Mouse (Mus musculus): ENCODE data around the gene Slc38a2.

Gene Slc38a2

DNA sequence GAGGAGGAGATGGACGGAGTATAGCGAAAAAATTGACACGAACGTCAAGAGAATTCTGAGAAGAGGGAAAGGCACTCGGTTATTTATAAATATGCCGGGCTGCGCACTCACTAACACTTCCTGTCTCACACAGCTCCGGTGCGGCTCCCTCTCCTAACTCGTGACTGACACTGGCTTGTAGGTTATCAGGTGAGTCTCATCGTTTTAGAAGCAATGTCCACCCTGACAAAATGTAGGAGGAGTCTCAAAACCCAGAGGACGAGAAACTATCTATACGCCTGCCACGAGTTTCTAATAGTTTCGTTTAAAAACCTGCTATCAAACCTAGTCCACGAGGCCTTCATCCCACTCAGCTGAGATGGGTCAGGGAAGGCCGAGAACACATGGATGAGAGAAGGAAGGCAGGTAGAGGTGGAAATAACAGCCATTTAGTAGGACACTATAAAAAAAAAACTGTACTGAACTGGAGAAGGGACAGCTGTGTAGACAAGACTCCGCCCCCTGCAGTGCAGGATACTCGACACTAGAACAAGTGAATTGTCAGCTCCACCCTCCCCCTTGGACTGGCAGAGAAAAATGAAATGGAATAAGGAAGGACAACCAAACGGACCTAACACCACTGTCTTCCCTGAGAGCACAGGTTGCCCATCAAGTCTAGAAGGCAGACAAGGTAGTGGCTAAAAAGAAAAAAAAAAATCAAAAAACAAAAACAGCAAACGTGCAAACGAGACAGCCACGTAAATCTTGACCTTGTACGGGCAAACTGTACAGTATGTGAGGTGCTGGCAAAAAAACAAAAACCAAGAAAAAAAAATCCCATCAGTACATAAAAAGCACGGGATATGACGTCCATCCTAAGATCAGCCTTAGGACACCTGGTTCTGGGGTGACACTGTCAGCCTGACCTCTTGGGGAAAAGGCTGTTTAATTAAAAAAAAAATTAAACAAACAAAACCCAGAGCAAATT lies 3.8 kb downstream of the Slc38a2 start:
- DNase-seq (ENCODE audit: low spot score), result no peak

DNA sequence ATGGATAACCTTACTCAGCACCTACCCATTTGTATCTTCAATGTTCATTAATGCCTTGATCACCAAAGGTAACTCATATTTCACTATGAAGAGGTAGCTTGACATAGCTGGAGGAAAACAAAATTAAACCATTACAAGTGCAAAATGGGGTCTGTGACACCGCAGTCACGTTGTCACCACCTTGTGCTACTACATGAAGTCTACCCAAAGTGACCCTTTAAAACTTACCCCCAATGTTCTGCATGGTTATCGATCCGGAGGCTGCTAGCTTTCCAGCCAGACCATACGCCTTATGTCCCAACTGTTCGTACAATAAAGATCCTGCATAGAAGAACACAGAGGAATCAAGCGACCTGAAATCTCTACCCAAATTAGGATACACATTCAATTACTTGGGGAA lies 4.5 kb downstream of the Slc38a2 start:
- DNase-seq (ENCODE audit: low spot score), result no peak

DNA sequence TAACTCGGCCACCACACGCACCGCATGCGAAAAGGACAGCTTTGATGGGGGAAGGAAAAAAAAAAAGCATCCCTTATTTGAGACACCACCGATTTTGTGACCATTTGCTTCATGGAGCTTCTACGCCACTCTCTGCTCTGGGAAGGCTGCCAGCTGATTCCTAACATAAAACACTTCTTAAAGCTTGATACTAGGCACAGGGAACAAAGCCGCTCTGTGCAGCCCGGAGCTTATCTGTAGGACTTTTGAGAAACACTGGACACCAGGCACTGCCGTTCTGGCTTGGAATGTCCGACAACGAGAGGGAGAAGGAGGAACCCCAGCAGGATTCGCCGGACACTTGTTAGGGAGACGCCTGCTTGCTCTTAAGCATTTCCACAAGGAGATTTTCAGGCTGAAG lies 5.8 kb downstream of the Slc38a2 start:
- DNase-seq (ENCODE audit: low spot score), result no peak

DNA sequence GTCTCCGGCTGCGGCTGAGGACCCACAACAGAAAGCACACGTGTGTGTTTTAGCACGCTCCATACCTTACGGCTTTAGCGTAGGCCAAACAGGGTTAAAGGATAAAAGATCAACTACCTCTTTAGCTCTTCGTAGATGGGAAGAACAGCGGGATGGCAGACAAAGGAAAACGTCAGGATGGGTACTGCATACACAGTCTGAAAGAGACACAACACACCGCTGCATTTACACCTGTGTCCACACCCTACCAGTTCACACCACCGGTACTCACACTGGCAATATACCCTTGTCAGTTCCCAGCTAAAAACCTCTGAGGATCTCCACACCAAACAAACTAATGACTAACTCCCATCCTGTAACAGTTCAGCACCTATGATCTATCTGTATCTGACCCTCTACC lies 7.1 kb downstream of the Slc38a2 start:
- DNase-seq (ENCODE audit: low spot score), result no peak

DNA sequence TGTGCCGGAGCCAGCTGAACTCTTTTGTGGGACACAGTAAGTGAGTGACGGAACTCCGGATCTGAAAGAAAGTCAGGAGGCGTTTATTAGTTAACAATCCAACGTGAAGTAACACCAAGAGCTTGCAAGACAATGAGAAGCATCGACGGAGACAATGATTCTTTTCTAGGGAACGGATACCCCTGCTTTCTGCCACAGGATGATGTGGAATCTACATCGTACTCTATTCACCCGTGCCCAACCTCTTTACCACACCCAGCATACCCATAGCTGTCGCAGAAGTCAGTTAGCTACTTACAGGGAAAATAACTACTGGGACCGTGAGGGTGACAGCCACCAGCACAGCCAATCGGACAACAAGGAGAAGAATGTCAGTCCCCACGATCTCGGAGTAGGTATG lies 8.1 kb downstream of the Slc38a2 start:
- no peak for DNase-seq (ENCODE audit: low spot score)

DNA sequence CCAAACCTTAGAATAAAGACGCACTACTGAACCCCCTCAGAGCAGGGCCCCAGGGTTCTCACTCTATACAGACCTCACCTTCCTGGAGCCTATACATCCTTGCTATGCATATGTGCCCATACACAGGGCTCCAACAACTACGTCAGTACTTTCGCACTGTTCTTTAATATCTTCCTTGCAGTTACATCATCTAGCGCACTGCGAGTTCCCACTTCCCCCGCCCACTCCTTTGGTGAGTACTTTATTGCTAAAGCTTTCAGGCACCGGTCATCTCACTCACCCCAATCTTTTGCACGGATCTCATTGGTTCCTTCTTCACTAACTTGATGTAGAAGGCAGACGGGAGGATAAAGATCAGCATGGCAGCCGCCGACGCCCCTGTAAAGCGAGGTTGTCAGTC lies 8.7 kb downstream of the Slc38a2 start:
- DNase-seq (ENCODE audit: low spot score), result no peak

DNA sequence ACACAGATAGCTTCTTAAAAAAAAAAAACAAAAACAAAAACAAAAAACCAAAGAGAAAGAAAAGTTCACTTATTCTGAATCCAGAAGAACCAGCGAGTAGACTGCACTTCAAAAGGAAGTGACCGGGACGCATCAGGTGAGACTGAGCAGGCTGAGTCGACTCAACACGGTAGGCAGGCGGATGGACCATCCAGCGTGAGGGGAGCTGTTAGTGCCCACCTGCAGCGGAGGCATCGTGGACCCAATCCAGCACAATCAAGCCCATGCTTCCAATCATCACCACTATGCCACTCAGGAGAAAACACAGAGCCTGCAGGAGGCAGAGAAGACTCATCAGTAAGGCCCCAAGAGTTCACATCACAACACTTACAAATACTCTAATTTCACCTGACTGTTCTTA lies 9.6 kb downstream of the Slc38a2 start:
- no peak for DNase-seq (ENCODE audit: low spot score)

DNA sequence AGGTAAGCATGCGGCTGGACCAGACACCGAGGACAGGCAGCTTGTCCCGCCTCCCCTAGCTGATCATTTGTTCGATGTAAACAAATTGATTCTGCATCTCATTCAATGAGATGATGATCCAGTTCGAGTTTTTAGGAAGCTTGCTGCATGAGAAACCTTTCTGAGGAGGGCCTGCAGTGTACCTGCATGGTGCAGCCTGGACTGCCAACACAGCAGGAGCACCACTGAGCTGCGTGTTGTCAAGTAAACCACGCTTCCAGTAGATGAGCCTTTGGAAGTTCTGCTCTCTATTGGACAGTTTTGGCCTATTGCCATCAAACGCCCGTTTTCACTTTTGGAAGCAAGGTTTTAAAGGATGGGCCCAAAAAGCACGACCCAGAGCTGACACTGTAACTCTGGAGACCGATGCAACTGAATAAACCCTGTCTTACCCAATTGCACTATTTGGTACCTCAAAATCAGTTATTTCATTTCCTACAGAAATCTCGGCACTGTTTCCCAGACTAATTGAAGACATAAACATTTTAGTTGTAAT lies 10.7 kb downstream of the Slc38a2 start:
- no peak for DNase-seq (ENCODE audit: low spot score)

DNA sequence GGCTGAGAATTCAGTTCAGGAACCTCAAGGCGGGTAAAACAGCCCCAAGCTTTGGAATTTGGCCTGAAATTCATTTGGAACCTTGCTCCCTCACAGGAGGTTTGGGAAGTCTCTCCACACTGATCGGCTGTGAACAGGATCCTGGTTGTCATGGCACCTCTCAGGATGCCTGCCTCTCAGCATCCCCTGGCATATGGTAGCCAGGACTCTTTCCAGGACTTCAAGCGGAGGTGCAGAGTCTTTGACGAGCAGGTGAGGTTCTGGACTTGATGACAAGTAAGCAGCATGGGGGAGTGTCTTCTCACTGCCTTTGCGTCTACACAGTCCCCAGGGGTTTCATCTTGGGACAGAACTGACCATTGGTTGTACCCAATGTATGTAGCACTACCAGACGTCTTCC lies 11.5 kb downstream of the Slc38a2 start:
- no peak for DNase-seq (ENCODE audit: low spot score)

DNA sequence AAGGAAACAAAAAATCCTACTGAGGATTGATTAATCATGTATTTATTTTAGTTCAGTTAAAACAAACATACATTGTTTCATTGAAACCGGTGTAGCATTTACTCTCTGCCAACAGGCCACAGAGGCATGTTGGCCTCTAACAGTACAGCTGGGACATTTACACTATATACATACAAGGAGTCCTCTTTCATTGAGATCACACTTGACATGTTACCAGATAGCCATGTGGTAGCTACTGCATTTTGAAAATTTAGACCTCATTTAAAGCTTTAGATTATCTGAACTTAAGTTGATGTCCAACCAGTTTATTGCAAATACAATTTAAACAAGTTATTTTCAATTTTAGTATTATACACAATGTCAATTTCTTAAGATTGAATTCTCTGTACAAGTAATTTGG lies 12.2 kb downstream of the Slc38a2 start:
- DNase-seq (ENCODE audit: low spot score), result no peak

DNA sequence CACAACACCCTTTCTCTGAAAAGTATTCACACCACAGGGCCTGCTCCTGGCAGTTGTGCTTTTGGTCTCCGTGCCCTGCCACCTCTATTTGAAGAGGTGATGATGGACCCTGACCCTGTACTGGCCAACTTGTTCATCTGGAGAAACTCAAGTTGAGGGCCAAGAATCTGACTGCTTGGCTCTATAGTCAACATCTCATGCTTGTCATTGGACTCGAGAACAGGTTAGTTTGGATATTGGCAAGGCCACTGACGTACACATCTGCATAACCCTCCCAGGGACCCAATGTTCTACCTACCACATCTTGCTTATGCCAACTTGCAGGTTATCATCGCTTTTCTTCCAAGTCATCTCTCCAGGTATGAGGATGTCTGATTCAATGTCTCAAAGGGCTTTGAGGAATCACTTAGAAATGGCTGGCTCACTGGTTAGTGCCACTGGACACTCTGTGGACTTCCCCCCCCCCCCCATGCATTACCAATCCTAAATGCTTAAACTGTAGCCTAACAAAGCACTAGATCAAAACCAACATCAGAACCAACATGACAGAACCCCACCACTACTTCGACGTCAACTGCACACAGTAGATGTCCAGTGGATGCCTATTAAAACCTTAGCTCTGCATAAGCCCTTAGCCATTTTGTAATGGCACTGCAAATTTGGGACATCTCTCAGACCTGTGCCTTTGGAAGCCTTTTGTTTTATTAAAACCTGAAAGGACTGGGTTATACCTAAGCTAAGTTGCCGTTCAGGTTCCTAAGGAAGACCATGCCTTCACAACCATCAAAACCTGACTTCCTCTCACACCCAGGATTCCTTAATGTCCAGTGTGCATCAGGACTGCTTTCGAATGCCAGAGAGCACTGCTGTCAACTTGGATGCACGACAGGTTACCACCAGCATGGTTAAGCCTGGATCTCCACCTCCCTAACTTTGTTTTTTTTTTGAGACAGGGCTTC lies 13.1 kb downstream of the Slc38a2 start:
- no peak for DNase-seq (ENCODE audit: low spot score)

DNA sequence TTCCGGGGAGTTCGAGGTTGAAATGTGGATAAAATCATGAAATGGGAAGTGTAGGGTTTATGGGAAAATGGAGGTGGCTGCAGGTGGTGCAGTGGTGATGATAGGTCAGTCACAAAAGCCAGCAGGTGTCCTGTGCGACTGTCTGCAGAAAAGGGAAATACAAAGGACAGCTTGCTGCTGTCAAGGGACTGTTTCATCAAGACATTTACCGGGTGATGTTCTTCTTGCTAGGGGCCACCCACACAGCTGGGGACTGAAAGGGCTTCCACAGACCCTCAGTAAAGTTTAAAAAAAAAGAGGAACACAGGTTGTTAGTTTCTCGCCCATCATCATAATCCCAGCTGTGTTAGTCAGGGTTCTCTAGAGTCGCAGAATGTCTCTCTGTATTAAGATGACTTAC lies 14.3 kb downstream of the Slc38a2 start:
- DNase-seq (ENCODE audit: low spot score), result no peak

DNA sequence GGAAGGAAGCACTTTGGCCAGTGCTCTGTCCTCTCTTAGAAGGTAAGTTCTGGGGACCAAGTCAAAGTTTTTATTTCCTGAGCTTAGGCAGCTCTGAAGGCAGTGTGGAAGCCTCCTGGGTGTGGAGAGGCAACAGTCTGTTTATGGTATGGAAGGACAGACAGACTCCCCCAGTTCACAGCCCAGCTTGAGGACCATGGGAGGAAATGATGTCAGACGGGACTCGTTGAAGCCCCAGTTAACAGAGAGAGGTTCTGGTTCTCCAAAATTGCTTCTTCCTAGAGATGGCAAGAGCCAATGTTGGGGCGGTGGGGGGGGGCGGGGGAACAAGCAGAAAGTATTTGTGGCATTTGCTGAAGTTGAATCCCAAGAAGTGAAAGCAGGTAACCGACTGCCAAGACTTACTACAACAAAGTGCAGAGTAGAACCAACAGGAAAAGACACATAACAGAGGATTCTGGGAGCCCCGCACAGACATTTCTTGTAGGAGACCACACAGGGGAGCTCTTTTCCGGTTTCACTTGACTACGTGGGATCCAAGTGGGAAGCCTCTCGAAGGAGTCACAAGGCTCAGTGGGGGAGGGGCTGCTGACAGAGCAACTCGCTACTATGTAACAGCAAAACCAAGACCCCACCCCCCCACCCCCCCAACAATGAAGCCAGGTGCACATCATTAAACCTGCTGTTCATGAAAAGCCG lies 15.2 kb downstream of the Slc38a2 start:
- DNase-seq (ENCODE audit: low spot score), result no peak

DNA sequence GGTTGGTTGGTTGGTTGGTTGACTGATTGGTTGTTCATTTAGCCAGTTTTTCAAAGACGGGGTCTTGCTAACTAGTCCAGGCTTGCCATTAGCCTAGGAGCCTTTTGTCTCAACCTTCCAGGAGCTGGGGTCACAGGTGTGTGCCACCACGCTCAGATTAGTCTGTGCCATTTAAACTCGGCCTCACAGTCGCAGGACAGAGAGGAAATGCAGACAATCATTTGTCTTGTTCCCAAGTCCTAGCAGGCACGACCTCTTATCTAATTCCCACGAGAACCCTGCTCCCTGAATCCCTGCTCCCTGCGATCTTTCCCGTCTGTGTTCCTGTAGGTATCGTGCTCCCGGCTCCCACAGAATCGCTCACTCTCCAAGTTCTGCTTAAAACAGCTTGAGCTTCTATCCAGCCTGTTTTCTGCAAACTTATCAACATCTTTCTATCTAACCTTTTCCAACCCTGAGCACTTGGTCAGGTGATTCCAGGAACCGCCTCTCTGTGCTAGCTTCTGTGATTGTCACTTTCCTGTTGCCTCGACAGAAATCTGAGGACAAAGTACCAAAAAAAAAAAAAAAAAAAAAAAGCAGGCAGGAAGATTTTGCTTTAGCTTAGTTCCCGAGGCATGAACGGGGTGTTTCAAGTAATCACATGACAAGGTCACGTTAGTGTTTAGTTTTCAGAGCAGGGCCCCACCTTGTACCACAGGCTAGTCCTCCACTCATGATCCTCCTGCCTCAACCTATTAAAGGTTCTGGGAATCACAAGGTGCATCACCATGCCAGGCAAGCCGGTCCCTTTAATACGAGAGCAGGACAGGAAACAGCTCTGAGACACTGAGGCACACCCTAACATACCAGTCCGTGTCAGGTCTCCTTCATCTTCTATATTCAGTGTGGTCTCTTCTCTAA lies 20.4 kb downstream of the Slc38a2 start:
- no peak for DNase-seq (ENCODE audit: low spot score)

DNA sequence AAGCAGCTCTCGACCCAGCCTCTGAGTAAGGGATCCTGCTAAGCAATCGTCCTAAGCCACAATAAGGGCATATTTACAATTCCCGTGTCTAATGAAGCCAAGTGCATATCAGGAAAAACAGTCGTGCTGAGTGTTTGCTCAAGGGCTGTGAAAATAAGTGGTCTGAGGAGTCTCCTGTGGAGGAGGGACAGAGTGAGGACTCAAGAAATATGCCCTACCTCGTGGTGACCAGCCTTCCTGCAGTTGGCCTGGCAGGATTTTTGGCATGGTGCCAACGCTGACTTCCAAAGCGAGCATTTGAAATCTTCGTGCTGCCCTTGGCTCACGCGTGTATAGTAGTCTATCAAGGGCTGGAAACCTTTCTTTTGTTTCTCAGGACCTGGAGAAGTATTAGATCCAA lies 23.0 kb downstream of the Slc38a2 start:
- no peak for DNase-seq (ENCODE audit: low spot score)

DNA sequence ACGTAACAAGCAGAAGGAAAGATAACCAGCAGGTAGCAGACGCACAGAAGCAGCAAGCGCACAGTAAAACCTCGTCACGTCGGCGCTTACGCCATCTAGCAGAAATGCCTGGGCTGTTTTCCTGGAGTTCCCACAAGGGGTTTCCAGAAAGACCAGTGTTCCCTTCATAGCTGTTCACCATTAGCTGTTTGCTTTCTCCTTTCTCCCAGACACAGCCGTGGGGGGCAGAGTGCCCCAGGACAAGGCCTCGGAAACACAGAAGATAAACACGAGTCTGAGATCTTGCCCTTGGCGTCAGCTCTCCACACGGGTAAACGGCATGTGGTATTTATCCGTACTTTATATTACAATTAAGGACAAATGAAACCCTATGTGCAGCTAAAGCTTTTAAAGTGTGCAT lies 23.8 kb downstream of the Slc38a2 start:
- no peak for DNase-seq (ENCODE audit: low spot score)

DNA sequence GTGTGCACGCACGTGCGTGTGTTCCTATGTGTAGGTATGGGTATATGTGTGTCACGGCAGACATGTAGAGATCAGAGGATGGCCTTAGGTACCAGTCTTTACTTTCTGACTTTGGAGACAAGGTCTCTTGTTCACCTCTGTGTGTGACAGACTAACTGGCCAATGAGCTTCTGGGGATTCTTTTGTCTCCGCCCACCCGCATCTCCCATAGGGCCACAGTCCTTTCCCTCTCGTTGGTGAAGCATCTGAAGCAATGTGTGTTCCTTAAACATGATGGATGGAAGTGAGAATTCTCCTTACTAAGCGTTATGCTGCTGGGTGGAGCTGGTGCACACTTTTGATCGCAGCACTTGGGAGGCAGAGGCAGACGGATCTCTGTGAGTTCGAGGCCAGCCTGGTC lies 24.5 kb downstream of the Slc38a2 start:
- DNase-seq (ENCODE audit: low spot score), result no peak

DNA sequence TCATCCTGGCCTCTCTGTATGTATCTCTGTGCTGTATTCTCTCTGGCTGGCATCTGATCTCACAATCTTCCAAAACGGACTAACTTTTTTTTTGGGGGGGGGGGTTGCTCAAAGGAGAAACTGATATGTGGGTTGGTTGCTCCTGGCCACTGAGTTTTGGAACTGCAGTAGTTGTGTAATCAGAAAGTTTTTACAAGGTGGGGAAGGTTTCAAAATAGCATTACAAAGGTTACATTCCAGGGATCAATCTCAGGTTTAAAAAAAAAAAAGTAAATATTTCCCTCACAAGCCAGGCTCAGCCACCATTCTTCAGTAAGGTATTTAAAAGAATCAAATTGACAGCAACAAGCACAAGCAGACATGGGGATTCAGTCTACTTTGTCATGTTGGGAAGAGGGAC lies 25.4 kb downstream of the Slc38a2 start:
- DNase-seq (ENCODE audit: low spot score), result no peak

DNA sequence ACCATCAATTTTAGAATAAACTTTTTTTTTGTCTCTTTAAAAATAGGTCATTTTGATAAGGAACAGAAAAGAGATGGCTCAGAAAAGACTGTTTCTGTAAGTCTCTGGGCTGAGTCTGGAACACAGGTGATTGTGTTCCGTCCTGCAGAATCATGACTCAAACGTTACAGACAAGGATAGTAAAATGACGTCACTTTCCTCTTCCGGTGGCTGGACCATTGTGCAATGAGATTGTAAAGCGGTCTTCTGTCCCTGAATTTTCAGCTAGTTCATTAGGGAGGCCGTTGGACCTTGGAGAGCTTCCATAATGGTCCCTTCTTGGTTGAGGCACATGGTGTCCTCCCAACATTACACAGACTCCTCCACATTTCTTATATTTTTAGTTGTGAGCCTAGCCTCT lies 29.8 kb downstream of the Slc38a2 start:
- DNase-seq (ENCODE audit: low spot score), result no peak

DNA sequence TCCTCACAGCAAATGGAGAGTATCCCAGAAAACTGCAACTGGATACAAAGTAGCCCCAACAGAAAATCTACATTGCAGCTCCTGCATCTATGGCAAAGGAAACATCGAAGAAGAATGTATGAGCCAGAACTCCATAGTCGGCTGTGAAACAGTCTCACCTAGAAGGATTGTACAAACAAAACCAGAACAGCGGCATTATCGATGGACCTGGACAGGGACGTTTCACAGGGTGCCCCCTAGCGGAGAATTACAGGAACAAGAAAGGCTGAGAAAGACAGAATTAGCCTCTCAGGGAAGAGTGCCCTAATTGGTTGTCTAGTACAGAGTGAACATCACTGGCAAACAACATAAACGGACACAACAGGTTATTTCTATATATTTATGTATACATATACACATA lies 32.9 kb downstream of the Slc38a2 start:
- no peak for DNase-seq (ENCODE audit: low spot score)

DNA sequence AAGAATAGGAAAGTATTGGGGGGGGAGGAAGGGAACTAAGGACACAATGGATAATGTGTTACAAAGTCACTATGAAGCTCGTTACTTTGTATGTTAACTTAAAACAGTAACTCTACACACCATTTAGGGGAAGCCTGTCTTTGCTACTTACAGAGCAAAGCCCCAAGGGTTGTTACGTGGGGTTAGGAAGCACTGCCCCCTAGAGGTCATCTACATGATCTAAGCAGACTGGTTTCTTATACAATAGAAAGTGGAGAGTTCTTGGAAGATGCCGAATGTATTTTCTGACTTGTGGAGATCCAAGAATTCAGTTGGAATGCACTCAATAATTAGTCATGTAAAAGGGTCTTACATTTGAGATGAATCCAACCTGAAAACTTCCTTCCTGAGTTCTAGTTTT lies 33.6 kb downstream of the Slc38a2 start:
- no peak for DNase-seq (ENCODE audit: low spot score)

Measured in urinary bladder, postnatal 10 days (tissue).